Mouse (Mus musculus) heart, embryonic 11.5 days (tissue): ENCODE data around the gene Kirrel2. TPM values are rescaled to one million over a fixed set of nuclear protein-coding genes. Genes with fewer than 3 reads are reported as not detected.

ENCODE experiments used
- ATAC-seq: fragments of 200-750 bp; cut with Nextera tagmentation; replicated peaks from 2 replicates; pipeline ENCODE4 v1.8.0; 2017; ENCODE audit warnings: moderate library complexity; ENCODE audit not compliant: insufficient number of reproducible peaks, low FRiP score, low TSS enrichment
- H3K27ac ChIP-seq: fragments of 300-500 bp; sonication (generic); 2 replicates; pipeline ENCODE4 v1.5.1; 2014; ENCODE audit warnings: mild to moderate bottlenecking, low read depth, low read length
- H3K27me3 ChIP-seq: fragments of 300-500 bp; sonication (generic); 2 replicates; pipeline ENCODE4 v1.6.1; 2014; ENCODE audit warnings: mild to moderate bottlenecking, low read length, mixed read lengths; ENCODE audit not compliant: control insufficient read depth, insufficient read depth
- H3K36me3 ChIP-seq: fragments of 300-500 bp; sonication (generic); 2 replicates; pipeline ENCODE4 v1.6.1; 2014; ENCODE audit warnings: mild to moderate bottlenecking, low read length, moderate library complexity, mixed read lengths; ENCODE audit not compliant: control insufficient read depth, insufficient read depth
- H3K4me1 ChIP-seq: fragments of 300-500 bp; sonication (generic); 2 replicates; pipeline ENCODE4 v1.6.1; 2014; ENCODE audit warnings: low read length; ENCODE audit not compliant: control insufficient read depth, insufficient read depth
- H3K4me2 ChIP-seq: fragments of 300-500 bp; sonication (generic); 2 replicates; pipeline ENCODE4 v1.6.1; 2014; ENCODE audit warnings: mild to moderate bottlenecking, moderate library complexity
- H3K4me3 ChIP-seq: fragments of 300-500 bp; sonication (generic); 2 replicates; pipeline ENCODE4 v1.5.1; 2014; ENCODE audit warnings: low read depth, low read length
- H3K9ac ChIP-seq: fragments of 300-500 bp; sonication (generic); 2 replicates; pipeline ENCODE4 v1.6.1; 2014; ENCODE audit warnings: mild to moderate bottlenecking, low read depth, low read length, moderate library complexity
- H3K9me3 ChIP-seq: fragments of 300-500 bp; sonication (generic); replicated peaks from 2 replicates; pipeline ENCODE4 v1.6.1; 2016; ENCODE audit warnings: low read length; ENCODE audit not compliant: control insufficient read depth
- WGBS: fragments of 180-500 bp; shearing (Covaris S2); extraction: QIAGEN DNeasy Blood & Tissue Kit; methylation state at CpG from one replicate; pipeline ENCODE4 v1.1.7; 2014; ENCODE audit not compliant: insufficient replicate concordance; 5-methylcytosine and 5-hydroxymethylcytosine counted together
- polyA plus RNA-seq: library from polyadenylated mRNA; unstranded; fragments of >200 nt; fragmentation: Nextera tagmentation; extraction: Ambion mirVana; gene quantifications from 2 replicates; pipeline ENCODE4 v1.2.1, GENCODE M21; 2014

Kirrel2 gene
- polyA plus RNA-seq, 1 experiment from 2014 or later = 3.7 TPM

DNA sequence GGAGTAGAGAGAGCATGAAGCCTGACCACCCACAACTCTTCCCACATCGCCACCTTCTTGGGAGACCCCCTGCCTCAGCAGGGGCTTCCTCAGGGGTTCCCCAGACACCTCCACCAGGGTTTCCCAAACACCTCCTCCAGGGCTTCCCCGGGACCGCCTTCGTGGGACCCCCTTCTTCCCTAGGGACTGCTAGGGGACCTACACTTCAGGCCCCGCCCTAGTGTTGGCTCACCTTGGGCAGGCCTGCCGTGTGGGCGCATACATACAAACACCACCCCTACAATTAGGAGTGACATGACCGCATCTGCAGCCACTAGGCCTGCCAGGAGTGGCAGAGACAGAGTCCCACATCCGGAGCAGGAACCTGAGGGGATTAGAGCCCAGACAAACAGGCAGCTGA lies 39.6 kb downstream of the Kirrel2 start:
- Histone ChIP-seq H3K27me3 (peaks cover 7% of the 10 kb centered on the region; the same call in 1 of the 2 replicates), H3K9ac (no peak overlapping the region), H3K4me3 (no peak overlapping the region), H3K4me1 (no peaks in the 10 kb centered on the region; the same call in 1 of the 2 replicates), H3K4me2 (no peak overlapping the region), H3K36me3 (no peaks in the 10 kb centered on the region), H3K9me3 (no peaks in the 10 kb centered on the region), H3K27ac (no peak overlapping the region)
- ATAC-seq = no peak
- 72% methylated on average over 9 of the region's 9 CpGs for WGBS

DNA sequence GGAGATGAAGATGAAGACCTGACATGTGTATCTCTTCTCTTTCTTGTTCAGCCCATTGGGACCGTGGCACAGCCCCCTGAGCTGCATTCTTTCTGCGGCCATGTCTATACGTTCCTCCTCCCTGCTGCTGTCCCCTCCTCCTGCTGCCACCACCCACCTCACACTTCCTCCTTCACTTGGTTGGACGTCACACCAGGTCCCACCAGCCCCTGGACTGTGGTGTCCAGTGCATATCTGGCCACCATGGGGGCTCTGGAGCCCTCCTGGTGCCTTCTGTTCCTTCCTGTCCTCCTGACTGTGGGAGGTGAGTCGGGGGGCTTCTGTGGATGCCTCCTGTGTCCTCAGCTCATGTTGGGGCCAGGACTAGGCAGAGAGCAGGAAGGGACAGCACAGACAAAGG lies 43.9 kb downstream of the Kirrel2 start, which contains the start of gene Tyrobp:
Gene Tyrobp, plus strand, starts transcription at position 165 of the 400 bp plus-strand sequence.
- no peak within 1 kb of the TSS for H3K27ac ChIP-seq
- no peak within 1 kb of the TSS for H3K4me2 ChIP-seq
- no peaks in the 10 kb centered on the region for H3K27me3 ChIP-seq
- ATAC-seq = no peak
- no peak within 1 kb of the TSS for H3K9ac ChIP-seq
- H3K9me3 ChIP-seq = no peaks in the 10 kb centered on the region
- H3K4me1 ChIP-seq = no peaks in the 10 kb centered on the region
- 51% methylated on average over 5 of the region's 5 CpGs for WGBS
- H3K4me3 ChIP-seq = no peak within 1 kb of the TSS
- no peaks in the 10 kb centered on the region for H3K36me3 ChIP-seq

DNA sequence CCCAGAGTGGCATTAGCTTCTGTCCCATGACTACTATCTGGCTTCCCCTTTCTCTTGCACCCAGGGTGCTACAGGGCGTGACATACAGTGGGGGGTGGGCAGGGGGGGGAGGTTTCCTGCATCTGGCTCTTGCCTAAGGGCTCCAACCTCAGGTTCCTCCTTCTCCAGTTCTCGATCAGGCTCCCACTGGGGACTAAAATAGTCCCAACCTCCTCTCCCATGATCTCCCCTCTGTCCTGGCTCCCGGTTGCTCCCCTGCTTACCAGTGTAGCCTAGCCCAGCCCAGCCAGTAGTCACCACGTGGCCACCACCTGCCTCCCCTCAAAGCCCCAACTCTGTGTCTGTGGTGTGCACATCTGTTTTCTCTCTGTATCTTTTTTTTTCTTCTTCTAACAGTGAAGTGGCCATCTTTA lies 44.7 kb downstream of the Kirrel2 start:
- no peaks in the 10 kb centered on the region for H3K9me3 ChIP-seq
- 41% methylated on average over 4 of the region's 4 CpGs for WGBS
- no peak overlapping the region for H3K9ac ChIP-seq
- H3K27ac ChIP-seq = no peak overlapping the region
- no peaks in the 10 kb centered on the region for H3K4me1 ChIP-seq
- no peaks in the 10 kb centered on the region for H3K27me3 ChIP-seq
- H3K4me2 ChIP-seq = no peak overlapping the region
- no peaks in the 10 kb centered on the region for H3K36me3 ChIP-seq
- H3K4me3 ChIP-seq = no peak overlapping the region
- no peak for ATAC-seq

DNA sequence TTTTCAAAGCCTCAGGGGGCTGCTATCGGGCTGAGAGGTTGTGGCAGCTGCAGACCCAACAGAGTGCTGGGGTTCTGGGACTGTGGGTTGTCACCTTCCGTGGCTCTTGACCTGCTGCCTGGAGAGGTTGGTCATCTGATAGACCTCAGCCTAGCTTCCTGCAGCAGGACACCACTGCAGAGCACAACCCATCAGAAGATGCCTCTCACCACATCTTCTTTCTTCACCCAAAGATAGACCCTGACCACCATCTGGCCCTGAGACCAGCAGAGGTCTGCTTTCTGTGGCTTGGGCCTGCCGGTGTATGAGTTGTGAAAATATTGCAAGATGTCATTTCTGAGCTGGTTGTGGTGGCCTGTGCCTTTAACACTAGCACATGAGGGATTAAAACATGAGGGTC lies 46.5 kb downstream of the Kirrel2 start:
- ATAC-seq = no peak
- Histone ChIP-seq H3K27ac (no peak overlapping the region), H3K9me3 (no peaks in the 10 kb centered on the region), H3K27me3 (no peaks in the 10 kb centered on the region), H3K36me3 (no peaks in the 10 kb centered on the region), H3K4me2 (no peak overlapping the region), H3K9ac (no peak overlapping the region), H3K4me1 (no peaks in the 10 kb centered on the region), H3K4me3 (no peak overlapping the region)
- WGBS = 63% methylated on average over 3 of the region's 3 CpGs

DNA sequence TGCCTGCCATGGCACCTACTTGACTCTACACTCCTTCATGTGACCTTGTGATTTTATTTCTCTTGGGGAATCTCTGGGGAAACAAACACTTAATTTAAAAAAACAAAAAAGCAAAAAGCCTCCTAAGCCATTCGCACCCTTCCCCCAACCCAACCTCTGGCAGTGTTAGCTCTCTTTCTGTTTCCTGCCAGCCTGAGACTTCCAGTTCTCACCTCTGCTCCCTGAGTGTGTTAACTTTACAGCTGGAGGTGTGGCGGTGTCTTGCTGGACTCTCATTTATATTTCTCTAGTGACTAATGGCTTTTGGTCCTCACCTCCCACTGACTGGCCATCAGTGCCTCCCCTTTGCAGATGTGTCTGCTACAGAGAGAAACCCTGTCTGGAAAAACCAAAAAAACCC lies 47.7 kb downstream of the Kirrel2 start:
- no peak overlapping the region for H3K4me2 ChIP-seq
- H3K36me3 ChIP-seq = no peaks in the 10 kb centered on the region
- H3K4me1 ChIP-seq = no peaks in the 10 kb centered on the region
- H3K4me3 ChIP-seq = no peak overlapping the region
- H3K9me3 ChIP-seq = no peaks in the 10 kb centered on the region
- WGBS = 55% methylated on average over 2 of the region's 2 CpGs
- no peak for ATAC-seq
- H3K9ac ChIP-seq = no peak overlapping the region
- H3K27ac ChIP-seq = no peak overlapping the region
- no peaks in the 10 kb centered on the region for H3K27me3 ChIP-seq

DNA sequence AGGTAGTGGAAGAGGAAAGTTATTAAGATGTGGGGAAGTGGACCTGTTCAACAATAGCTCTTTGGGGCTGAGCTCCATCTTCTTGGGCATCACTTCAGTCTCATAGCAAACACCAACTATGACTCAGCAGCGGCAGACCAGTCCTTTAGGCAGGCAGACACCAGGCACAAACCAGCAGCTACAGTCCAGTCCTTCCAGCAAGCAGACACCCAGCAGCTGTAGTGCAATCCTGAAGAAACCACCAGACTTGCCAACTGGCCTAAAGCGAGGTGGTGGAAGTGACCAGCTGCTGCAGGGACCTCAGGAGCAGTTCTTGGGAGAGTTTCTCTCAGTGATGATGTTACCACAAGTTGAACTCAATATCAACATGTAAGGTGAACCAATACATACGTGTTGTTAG lies 48.9 kb downstream of the Kirrel2 start:
- no peaks in the 10 kb centered on the region for H3K9me3 ChIP-seq
- no peaks in the 10 kb centered on the region for H3K27me3 ChIP-seq
- H3K4me2 ChIP-seq = no peak overlapping the region
- no peaks in the 10 kb centered on the region for H3K36me3 ChIP-seq
- no peaks in the 10 kb centered on the region for H3K4me1 ChIP-seq
- 65% methylated on average over 3 of the region's 3 CpGs for WGBS
- H3K9ac ChIP-seq = no peak overlapping the region
- no peak for ATAC-seq
- no peak overlapping the region for H3K27ac ChIP-seq
- no peak overlapping the region for H3K4me3 ChIP-seq

DNA sequence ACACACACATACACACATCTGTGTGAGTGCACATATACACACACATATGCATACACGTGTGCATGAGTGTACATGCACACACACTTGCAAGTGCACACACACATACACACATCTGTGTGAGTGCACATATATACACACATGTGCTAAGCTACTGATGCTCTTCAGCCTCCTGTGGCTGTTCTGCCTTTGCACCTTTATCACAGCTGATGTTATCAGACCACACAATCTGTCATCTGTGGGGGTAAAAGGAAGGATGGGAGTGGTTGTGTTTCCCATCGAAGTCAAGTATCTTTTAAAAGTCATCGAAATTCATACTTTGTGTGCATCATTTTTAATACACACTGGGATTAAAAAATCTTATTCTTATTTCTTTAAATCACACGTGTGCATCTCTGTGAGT lies 55.1 kb downstream of the Kirrel2 start:
- Histone ChIP-seq H3K27ac (no peak overlapping the region), H3K36me3 (no peaks in the 10 kb centered on the region), H3K27me3 (no peaks in the 10 kb centered on the region), H3K4me1 (no peaks in the 10 kb centered on the region), H3K4me3 (no peak overlapping the region), H3K9ac (no peak overlapping the region), H3K4me2 (no peak overlapping the region), H3K9me3 (no peaks in the 10 kb centered on the region)
- WGBS = 58% methylated on average over 4 of the region's 4 CpGs
- no peak for ATAC-seq

DNA sequence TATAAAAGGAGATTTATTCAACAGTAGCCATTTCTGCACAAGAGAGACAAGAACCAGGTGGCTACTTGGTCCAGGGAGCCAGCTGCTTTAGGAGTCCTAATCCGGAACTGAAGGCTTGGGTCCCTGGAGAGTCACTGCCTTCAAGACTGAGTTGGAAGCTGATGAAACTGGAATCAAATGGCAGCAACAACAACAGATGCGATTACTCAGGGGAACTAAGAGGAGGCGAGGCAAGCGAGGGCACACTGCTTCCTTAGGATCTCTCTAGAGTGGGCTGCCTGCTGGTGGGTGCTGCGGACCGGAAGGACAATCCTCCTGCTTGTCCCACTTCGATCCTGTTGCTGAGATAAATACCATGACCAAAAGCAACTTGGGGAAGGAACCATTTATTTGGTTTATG lies 57.8 kb downstream of the Kirrel2 start:
- H3K4me2 ChIP-seq = no peak overlapping the region
- H3K36me3 ChIP-seq = no peaks in the 10 kb centered on the region
- no peak overlapping the region for H3K27ac ChIP-seq
- H3K9ac ChIP-seq = no peak overlapping the region
- no peak for ATAC-seq
- H3K4me1 ChIP-seq = no peaks in the 10 kb centered on the region
- H3K27me3 ChIP-seq = no peaks in the 10 kb centered on the region
- no peaks in the 10 kb centered on the region for H3K9me3 ChIP-seq
- H3K4me3 ChIP-seq = no peak overlapping the region
- 48% methylated on average over 7 of the region's 7 CpGs for WGBS
